Mouse (Mus musculus) embryonic facial prominence, embryonic 13.5 days (tissue): ENCODE measurements around the gene Phf21b. TPM values are rescaled to one million over a fixed set of nuclear protein-coding genes. Genes with fewer than 3 reads are reported as not detected.

Source experiments
- ATAC-seq: fragments of 200-750 bp; cut with Nextera tagmentation; 2 replicates; pipeline ENCODE4 v1.8.0; 2017; ENCODE audit warnings: low read depth; ENCODE audit not compliant: insufficient number of reproducible peaks, insufficient read depth, low FRiP score, low TSS enrichment
- H3K27ac ChIP-seq: fragments of 300-500 bp; sonication (generic); 2 replicates; pipeline ENCODE4 v1.5.1; 2015; ENCODE audit warnings: moderate library complexity, mild to moderate bottlenecking, inconsistent platforms
- H3K27me3 ChIP-seq: fragments of 300-500 bp; sonication (generic); 2 replicates; pipeline ENCODE4 v1.6.1; 2015; ENCODE audit warnings: mild to moderate bottlenecking, inconsistent platforms
- H3K36me3 ChIP-seq: fragments of 300-500 bp; sonication (generic); 2 replicates; pipeline ENCODE4 v1.6.1; 2015; ENCODE audit warnings: mild to moderate bottlenecking, inconsistent platforms
- H3K4me1 ChIP-seq: fragments of 300-500 bp; sonication (generic); 2 replicates; pipeline ENCODE4 v1.6.1; 2015; ENCODE audit warnings: inconsistent platforms
- H3K4me2 ChIP-seq: fragments of 300-500 bp; sonication (generic); 2 replicates; pipeline ENCODE4 v1.6.1; 2015; ENCODE audit warnings: moderate library complexity, mild to moderate bottlenecking, inconsistent platforms
- H3K4me3 ChIP-seq: fragments of 300-500 bp; sonication (generic); 2 replicates; pipeline ENCODE4 v1.5.1; 2015; ENCODE audit warnings: mild to moderate bottlenecking, inconsistent platforms
- H3K9ac ChIP-seq: fragments of 300-500 bp; sonication (generic); 2 replicates; pipeline ENCODE4 v1.6.1; 2015; ENCODE audit warnings: mild to moderate bottlenecking, inconsistent platforms
- H3K9me3 ChIP-seq: fragments of 300-500 bp; sonication (generic); 2 replicates; pipeline ENCODE4 v1.6.1; 2016; ENCODE audit warnings: inconsistent platforms
- WGBS: fragments of 180-500 bp; shearing (Covaris S2); methylation state at CpG from one replicate; pipeline ENCODE4 v1.1.7; 2015; ENCODE audit warnings: mixed read lengths; 5-methylcytosine and 5-hydroxymethylcytosine counted together
- polyA plus RNA-seq: library from polyadenylated mRNA; unstranded; fragments of >200 nt; fragmentation: Nextera tagmentation; extraction: Ambion mirVana; gene quantifications from 2 replicates; pipeline ENCODE4 v1.2.1, GENCODE M21; 2015

Phf21b gene
- polyA plus RNA-seq, 1 experiment from 2014 or later: 0.93 TPM

DNA sequence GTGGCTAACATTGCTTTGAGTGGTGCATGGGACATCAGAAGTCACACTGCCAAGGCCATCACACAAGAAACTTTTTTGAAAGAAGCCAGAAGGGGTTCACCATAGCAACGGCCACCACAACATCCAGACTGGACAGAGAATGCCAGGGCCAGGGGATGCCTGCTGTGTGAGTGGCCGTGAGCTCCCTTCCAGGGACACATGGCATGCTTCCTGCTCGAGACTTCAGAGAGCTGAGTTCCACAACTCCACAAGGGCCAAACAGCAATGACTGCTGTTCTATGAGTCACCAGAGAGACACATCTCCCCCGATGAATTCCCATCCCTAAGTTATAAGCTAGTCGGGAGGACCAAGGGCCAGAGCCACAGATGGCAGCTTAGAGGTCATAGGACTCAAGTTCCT, 44.7 kb downstream of the Phf21b start:
- ATAC-seq: no peak
- H3K4me3 ChIP-seq: no peak overlapping the region
- 73% methylated on average over 5 of the region's 5 CpGs for WGBS
- no peaks in the 10 kb centered on the region for H3K27me3 ChIP-seq
- no peak overlapping the region for H3K27ac ChIP-seq
- no peaks in the 10 kb centered on the region for H3K36me3 ChIP-seq
- H3K9me3 ChIP-seq: no peaks in the 10 kb centered on the region
- H3K9ac ChIP-seq: no peak overlapping the region
- H3K4me1 ChIP-seq: no peaks in the 10 kb centered on the region
- no peak overlapping the region for H3K4me2 ChIP-seq

DNA sequence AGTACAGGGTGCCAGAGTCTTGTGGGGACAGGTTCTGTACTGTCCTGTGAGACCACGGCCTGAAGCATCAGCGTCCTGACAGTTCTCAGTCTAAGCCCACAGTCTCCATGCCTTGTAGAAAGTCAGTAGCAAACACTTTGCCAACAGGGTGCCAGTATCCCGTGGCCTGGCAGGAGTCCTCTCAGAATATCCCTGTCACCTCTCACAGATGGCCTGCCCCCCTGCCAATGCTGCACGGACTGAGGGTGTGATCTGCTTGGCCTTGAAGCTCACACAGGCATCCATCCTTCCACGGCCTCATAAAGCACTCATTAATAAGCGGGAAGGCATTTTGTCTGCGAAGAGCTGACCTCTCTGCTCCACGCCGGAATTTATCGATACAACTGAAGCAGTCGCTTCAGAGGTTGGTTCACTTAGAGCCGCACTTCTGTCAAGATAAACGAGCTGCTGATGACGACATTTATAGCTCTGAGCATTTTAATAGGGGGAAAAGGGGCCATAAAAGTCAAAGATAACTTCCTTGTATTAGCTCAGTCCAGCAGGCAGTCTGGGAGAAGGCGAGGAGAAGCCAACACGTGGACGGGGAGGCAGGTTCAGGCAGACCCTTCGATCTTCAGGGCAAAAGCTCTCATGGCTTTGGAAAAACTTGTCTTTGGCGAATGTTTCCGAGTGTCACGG, 46.4 kb downstream of the Phf21b start:
- ATAC-seq: no peak
- Histone ChIP-seq H3K36me3 (peaks cover 6% of the 10 kb centered on the region), H3K9ac (no peak overlapping the region), H3K9me3 (no peaks in the 10 kb centered on the region), H3K27ac (no peak overlapping the region), H3K4me2 (no peak overlapping the region), H3K4me3 (no peak overlapping the region), H3K27me3 (no peaks in the 10 kb centered on the region), H3K4me1 (no peaks in the 10 kb centered on the region)
- 84% methylated on average over 21 of the region's 21 CpGs for WGBS

DNA sequence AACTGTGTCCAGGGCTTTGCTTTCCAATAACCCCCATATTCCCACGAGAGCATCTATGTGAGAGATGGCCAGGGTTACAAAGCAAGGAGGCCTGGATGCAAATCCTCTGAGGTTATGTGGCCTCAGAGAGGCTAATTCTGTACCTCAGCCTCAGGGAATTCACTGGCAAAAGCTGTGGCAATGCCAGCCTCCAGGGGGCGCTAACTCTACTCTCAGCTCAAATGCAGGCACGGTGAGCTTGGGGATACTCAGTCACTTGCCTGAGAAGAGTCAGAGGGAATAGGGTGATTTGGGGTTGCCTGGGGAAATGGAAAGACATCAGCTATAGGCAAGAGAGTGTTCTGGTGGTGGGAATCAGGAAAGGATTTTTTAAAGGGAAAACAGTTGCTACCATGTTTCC, 52.2 kb downstream of the Phf21b start:
- Histone ChIP-seq H3K9me3 (no peaks in the 10 kb centered on the region), H3K27ac (no peak overlapping the region), H3K4me1 (no peaks in the 10 kb centered on the region), H3K9ac (no peak overlapping the region), H3K4me3 (no peak overlapping the region), H3K4me2 (no peak overlapping the region), H3K36me3 (peaks cover 17% of the 10 kb centered on the region), H3K27me3 (no peaks in the 10 kb centered on the region)
- WGBS: 64% methylated on average over 3 of the region's 3 CpGs
- no peak for ATAC-seq

DNA sequence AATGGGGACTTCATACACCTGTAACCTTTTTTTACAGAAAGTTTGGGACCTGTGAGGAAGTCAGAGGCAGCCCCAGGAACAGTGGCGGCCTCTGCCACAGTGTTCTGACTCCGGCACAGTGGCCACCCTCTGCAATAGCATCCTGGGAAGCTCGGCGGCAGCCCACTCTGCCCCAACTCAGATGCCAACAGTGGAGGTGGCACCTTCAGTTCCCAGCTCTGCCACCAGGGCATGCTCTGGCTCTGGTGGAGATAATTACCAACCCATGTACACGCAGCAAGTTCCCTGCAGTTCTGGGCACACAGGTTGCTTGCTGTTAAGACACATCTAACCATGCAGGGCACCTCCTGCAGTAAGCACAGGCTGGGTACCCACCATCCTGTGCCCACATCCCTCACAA, 55.7 kb downstream of the Phf21b start:
- H3K27me3 ChIP-seq: no peaks in the 10 kb centered on the region
- WGBS: 79% methylated on average over 5 of the region's 5 CpGs
- no peak overlapping the region for H3K9ac ChIP-seq
- no peaks in the 10 kb centered on the region for H3K9me3 ChIP-seq
- H3K36me3 ChIP-seq: peaks cover 41% of the 10 kb centered on the region
- no peak overlapping the region for H3K4me2 ChIP-seq
- no peak for ATAC-seq
- H3K4me3 ChIP-seq: no peak overlapping the region
- no peak overlapping the region for H3K27ac ChIP-seq
- no peaks in the 10 kb centered on the region for H3K4me1 ChIP-seq

DNA sequence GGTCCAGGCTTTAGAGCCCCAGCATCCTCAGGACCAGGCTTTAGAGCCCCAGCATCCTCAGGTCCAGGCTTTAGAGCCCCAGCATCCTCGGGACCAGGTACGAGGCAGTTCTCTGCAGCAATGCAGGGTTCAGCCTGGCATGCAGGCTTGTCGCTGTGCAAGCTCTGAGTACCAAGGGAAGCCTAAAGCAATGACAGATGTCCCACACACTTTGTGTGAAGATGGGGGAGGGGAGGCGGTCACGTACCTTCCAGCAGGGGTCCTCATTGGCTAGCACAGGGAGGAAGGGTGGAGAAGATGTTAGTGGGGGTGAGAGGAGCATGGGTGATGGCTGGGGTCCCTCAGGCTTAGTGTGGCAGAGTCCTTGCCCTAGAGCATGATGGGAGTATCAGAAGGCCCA, 62.2 kb downstream of the Phf21b start:
- WGBS: 72% methylated on average over 5 of the region's 5 CpGs
- Histone ChIP-seq H3K27ac (no peak overlapping the region), H3K36me3 (peaks cover 32% of the 10 kb centered on the region), H3K4me2 (no peak overlapping the region), H3K27me3 (no peaks in the 10 kb centered on the region), H3K4me3 (no peak overlapping the region), H3K9me3 (no peaks in the 10 kb centered on the region), H3K4me1 (no peaks in the 10 kb centered on the region), H3K9ac (no peak overlapping the region)
- ATAC-seq: no peak

DNA sequence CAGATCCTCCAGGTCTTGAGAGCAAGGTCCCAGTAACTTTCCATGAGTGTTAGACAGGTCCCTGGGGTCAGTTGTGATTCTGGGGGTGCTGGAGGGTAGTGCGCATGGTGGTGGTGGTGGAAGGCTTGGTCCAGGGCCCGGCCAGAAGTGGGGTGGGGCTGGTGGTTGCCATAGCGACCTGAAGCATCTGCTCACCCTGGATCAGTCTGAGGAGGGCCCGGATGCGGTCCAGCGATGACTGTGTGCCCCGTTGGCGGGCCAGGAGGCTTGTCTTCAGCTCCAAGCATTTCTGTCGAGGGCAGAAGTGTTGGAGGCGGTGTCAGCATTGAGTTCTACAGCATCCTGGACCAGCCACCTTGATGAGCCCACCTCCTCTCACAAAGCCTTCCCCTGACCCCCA, 68.7 kb downstream of the Phf21b start:
- ATAC-seq: no peak
- no peak overlapping the region for H3K9ac ChIP-seq
- H3K27ac ChIP-seq: no peak overlapping the region
- no peaks in the 10 kb centered on the region for H3K9me3 ChIP-seq
- no peaks in the 10 kb centered on the region for H3K4me1 ChIP-seq
- H3K36me3 ChIP-seq: peaks cover 22% of the 10 kb centered on the region; the same call in 1 of the 2 replicates
- no peaks in the 10 kb centered on the region for H3K27me3 ChIP-seq
- no peak overlapping the region for H3K4me3 ChIP-seq
- H3K4me2 ChIP-seq: no peak overlapping the region
- WGBS: 86% methylated on average over 10 of the region's 10 CpGs

DNA sequence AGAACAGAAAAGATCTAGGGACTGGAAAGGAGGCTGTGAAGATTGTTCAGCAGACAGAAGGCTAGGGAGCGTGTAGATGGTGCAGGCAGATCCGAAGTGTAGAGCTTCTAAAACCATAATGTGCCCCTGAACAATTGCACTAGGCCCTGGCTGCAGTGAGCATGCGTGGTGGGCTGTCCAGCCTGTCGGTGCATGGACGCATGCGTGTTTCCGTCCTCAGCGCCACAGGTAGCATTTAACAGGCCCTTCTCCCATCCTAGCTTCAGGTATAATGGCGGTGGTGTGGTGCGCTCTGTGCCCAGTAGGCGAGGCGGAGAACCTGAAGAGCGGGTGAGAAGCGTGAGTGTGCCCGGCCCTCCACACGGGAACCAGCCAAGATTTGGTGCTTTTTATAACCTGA, 71.0 kb downstream of the Phf21b start:
- no peak overlapping the region for H3K4me2 ChIP-seq
- no peak overlapping the region for H3K27ac ChIP-seq
- H3K4me3 ChIP-seq: no peak overlapping the region
- H3K9ac ChIP-seq: no peak overlapping the region
- no peaks in the 10 kb centered on the region for H3K4me1 ChIP-seq
- H3K36me3 ChIP-seq: peaks cover 16% of the 10 kb centered on the region; the same call in 1 of the 2 replicates
- no peaks in the 10 kb centered on the region for H3K27me3 ChIP-seq
- 94% methylated on average over 16 of the region's 16 CpGs for WGBS
- no peaks in the 10 kb centered on the region for H3K9me3 ChIP-seq
- no peak for ATAC-seq

DNA sequence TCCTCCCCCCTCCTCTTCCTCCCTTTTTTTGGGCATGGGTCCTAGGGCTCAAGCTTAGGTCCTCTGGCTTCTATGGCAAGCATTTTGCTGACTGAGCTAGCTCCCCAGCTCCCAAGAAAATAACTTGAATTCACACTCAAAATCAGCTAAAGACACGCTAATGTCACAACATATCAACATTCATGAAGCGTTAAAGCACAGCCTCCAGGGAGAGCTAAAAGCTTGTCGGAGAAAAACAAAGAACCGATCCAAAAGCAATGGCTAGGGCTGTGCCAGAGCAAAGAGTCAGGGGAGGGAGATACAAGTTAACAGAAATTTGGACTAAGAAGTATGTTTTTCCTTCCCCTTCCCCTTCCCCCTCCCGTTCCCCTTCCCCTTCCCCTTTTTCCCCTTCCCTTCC, 77.3 kb downstream of the Phf21b start:
- 46% methylated on average over 5 of the region's 5 CpGs for WGBS
- H3K9ac ChIP-seq: no peak overlapping the region
- no peaks in the 10 kb centered on the region for H3K9me3 ChIP-seq
- no peak overlapping the region for H3K27ac ChIP-seq
- H3K4me3 ChIP-seq: no peak overlapping the region
- no peak overlapping the region for H3K4me2 ChIP-seq
- H3K4me1 ChIP-seq: peaks cover 25% of the 10 kb centered on the region
- no peaks in the 10 kb centered on the region for H3K36me3 ChIP-seq
- no peak for ATAC-seq
- no peaks in the 10 kb centered on the region for H3K27me3 ChIP-seq

DNA sequence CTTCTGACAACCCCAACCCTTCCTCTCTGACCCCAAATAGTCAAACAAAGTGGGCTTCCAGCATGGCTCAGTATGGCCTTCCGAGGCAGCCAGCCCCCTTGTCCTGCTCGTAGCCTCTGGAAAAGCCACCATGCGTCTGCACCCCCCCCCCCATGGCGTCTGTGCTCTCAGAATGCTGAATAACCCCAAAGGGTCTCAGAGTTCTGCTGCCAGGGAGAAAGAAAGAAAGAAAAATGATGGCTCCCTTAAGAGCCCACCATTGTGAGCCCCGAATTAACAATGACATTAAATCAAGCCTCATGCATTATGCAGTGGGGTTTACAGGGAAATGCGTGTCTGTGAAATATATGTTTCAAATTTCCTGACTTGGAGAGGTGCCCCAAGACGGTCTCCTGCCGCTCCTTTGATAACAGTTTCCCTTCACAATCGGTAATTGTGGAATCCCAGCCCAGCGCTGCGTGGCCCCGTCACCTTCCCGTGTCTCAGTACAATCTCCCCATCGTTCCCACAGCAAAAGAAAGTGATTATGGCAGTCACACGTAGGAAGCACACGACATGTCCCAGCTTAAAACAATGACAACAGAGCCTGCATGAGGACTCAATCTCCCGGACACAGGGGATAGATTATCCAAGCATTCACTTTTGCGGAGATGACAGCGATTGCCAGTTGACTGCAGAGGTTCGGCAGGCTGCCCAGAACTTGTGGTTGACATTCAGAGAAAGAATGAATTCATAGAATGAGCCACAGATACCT, 80.3 kb downstream of the Phf21b start:
- WGBS: 29% methylated on average over 20 of the region's 20 CpGs
- Histone ChIP-seq H3K4me3 (peak overlapping the region; percentile 18), H3K27me3 (peaks cover 3% of the 10 kb centered on the region; the same call in 1 of the 2 replicates), H3K36me3 (no peaks in the 10 kb centered on the region), H3K4me1 (peaks cover 53% of the 10 kb centered on the region), H3K9ac (peak overlapping the region; percentile 21), H3K27ac (peak overlapping the region; percentile 75), H3K9me3 (no peaks in the 10 kb centered on the region), H3K4me2 (peak overlapping the region; percentile 51)
- ATAC-seq: no peak

DNA sequence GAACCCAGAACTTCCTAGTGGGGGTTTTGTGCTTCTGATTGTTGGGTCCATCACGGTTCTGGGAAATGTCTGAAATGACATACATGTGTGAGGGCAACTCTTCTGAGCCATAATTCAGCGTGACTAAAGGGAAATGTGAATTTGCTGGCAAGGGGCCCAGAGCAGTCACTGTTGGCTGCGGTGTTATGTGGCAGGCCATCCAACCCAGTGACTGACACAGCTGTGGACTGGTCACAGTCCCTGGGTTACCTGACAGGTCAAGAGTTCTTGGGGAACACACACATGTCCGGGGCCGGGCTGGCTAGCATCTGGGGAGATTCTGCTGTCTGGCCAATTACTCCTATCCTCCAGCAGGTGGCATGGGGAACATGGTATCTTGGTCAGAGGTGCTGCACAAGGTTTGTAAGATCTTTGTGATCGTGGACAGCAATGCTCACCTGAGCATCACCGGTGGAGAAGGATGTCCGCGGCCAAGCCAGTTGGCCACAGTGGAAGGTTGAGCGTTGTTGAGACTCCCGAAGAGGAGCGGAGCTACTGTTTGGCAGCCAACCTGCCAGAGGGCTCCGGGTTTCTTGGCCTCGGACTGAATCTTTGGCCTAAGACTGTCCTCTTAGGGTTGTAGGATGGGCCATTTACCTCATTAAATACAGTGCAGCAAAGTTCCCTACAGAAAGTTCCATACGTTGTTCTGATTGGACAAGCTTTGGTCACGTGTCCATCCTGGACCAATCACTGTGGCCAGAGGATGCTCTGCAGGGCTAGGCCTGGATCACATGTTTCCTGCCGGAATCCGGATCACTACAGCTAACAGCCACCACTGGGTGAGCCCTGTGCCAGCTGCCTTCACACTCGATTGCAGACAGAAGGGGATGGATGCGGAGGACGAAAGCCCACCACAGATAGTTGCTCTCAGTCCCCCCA, 83.4 kb downstream of the Phf21b start:
- H3K27me3 ChIP-seq: peaks cover 3% of the 10 kb centered on the region; the same call in 1 of the 2 replicates
- H3K9ac ChIP-seq: no peak overlapping the region
- H3K4me1 ChIP-seq: peaks cover 52% of the 10 kb centered on the region
- no peak overlapping the region for H3K27ac ChIP-seq
- 0 out of 2 replicates have a peak, but pooled peaks have one; percentile 49 for ATAC-seq
- WGBS: 72% methylated on average over 21 of the region's 21 CpGs
- no peaks in the 10 kb centered on the region for H3K36me3 ChIP-seq
- no peaks in the 10 kb centered on the region for H3K9me3 ChIP-seq
- H3K4me3 ChIP-seq: no peak overlapping the region
- no peak overlapping the region for H3K4me2 ChIP-seq

DNA sequence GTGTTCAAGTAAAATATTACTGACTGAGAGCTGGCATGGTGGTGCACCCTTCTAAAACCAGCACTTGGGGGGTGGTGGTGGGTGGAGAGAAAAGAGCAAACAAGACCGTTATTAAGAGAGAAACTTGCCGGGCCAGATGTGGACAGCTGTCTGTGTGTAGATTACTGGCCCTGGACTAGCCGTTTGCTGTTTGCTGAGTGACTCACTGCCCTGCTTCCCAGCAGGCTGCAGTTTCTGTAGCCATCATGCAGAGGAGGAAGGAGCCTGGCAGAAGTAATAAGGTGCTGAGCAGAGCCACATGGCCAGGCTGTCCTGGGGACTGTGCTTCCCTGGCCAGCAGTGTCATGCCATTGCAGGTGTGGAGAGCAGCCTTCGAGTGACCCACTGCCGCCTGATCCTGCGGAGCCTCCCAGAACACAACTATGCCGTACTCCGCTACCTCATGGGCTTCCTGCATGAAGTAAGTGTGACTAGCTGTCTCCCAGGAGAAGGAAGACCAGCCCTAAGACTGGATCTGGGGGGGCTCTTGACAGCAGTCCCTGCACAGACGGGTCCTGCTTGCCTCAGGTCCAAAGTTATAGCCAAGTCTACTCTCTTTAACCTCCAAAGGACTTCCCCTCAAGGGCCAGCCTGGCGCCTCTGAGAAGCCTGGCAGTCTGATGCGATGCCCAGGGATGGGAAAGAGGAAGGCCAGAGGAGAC, 86.1 kb downstream of the Phf21b start:
- no peaks in the 10 kb centered on the region for H3K9me3 ChIP-seq
- no peak overlapping the region for H3K4me3 ChIP-seq
- ATAC-seq: no peak
- H3K4me2 ChIP-seq: no peak overlapping the region
- H3K9ac ChIP-seq: no peak overlapping the region
- H3K36me3 ChIP-seq: no peaks in the 10 kb centered on the region
- no peak overlapping the region for H3K27ac ChIP-seq
- WGBS: 81% methylated on average over 11 of the region's 11 CpGs
- peaks cover 38% of the 10 kb centered on the region for H3K4me1 ChIP-seq
- peaks cover 3% of the 10 kb centered on the region; the same call in 1 of the 2 replicates for H3K27me3 ChIP-seq
